Mouse (Mus musculus): ENCODE measurements around the gene Gm7849.
"Not testable (repeated sequence)": the region's sequence is repeated elsewhere in the genome, so short reads cannot be mapped to it uniquely, and the experiment has no call there.

Gene Gm7849

DNA sequence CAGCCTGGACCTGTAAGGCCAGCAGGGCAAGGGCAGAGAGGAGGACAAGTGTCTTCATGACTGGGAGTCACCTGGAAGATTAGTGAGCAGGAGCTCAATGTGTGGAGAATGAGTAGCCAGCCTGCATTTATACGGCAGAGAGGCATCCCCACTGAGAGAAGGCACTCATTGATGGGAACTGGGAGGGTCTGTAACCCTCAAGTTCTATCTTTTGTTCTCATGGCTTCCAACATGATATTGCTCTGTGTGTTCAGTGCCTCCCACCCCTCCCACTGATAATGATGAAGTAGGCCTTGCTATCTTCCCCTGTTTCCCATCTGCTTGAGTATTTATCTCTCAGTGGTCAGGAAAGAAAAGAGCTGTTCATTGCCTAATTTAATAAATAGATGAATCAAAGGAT, at the start of gene Gm7849:
Gene Gm7849 (minus strand): TSS at position 101 of the 400 bp plus-strand sequence.
- DNase-seq, result not testable (repeated sequence)

DNA sequence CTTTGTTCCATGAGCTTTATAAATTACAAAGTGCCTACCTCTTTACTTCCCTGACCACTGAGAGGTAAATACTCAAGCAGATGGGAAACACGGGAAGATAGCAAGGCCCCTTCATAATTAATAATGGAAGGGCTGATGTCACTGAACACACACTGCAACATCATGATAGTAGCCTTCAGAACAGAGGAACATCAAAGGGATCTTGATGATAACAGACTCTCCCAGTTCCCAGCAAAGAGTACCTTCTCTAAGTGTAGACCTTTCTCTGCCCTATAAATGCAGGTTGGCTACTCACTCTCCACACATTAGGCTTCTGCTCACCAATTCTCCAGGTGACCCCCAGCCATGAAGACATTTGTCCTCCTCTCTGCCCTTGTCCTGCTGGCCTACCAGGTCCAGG, 29.2 kb downstream of the Gm7849 start, which contains the start of gene Defa36:
Gene Defa36 (plus strand): TSS at position 301 of the 400 bp plus-strand sequence.
- not testable (repeated sequence) for DNase-seq

Data from kidney, adult 18-20 months (tissue).